Mouse (Mus musculus) embryonic facial prominence, embryonic 15.5 days (tissue): ENCODE data around the gene Negr1. TPM values are rescaled to one million over a fixed set of nuclear protein-coding genes. Genes with fewer than 3 reads are reported as not detected.

Experiments
- ATAC-seq: fragments of 200-750 bp; cut with Nextera tagmentation; 2 replicates; pipeline ENCODE4 v1.8.0; 2017; ENCODE audit warnings: low read depth, moderate TSS enrichment; ENCODE audit not compliant: insufficient number of reproducible peaks, low FRiP score, low TSS enrichment
- H3K27ac ChIP-seq: fragments of 300-500 bp; sonication (generic); replicated peaks from 2 replicates; pipeline ENCODE4 v1.5.1; 2015; ENCODE audit warnings: mild to moderate bottlenecking, inconsistent platforms
- H3K27me3 ChIP-seq: fragments of 300-500 bp; sonication (generic); 2 replicates; pipeline ENCODE4 v1.6.1; 2015; ENCODE audit warnings: inconsistent platforms
- H3K36me3 ChIP-seq: fragments of 300-500 bp; sonication (generic); 2 replicates; pipeline ENCODE4 v1.6.1; 2015; ENCODE audit warnings: mild to moderate bottlenecking, inconsistent platforms
- H3K4me1 ChIP-seq: fragments of 300-500 bp; sonication (generic); 2 replicates; pipeline ENCODE4 v1.6.1; 2015; ENCODE audit warnings: inconsistent platforms
- H3K4me2 ChIP-seq: fragments of 300-500 bp; sonication (generic); replicated peaks from 2 replicates; pipeline ENCODE4 v1.6.1; 2015; ENCODE audit warnings: mild to moderate bottlenecking, inconsistent platforms
- H3K4me3 ChIP-seq: fragments of 300-500 bp; sonication (generic); replicated peaks from 2 replicates; pipeline ENCODE4 v1.5.1; 2015; ENCODE audit warnings: mild to moderate bottlenecking, inconsistent platforms
- H3K9ac ChIP-seq: fragments of 300-500 bp; sonication (generic); 2 replicates; pipeline ENCODE4 v1.6.1; 2015; ENCODE audit warnings: inconsistent platforms
- H3K9me3 ChIP-seq: fragments of 300-500 bp; sonication (generic); replicated peaks from 2 replicates; pipeline ENCODE4 v1.6.1; 2016; ENCODE audit warnings: inconsistent platforms
- WGBS: fragments of 180-500 bp; shearing (Covaris S2); methylation state at CpG from one replicate; pipeline ENCODE4 v1.1.7; 2015; 5-methylcytosine and 5-hydroxymethylcytosine counted together
- polyA plus RNA-seq: library from polyadenylated mRNA; unstranded; fragments of >200 nt; fragmentation: Nextera tagmentation; extraction: Ambion mirVana; gene quantifications from 2 replicates; pipeline ENCODE4 v1.2.1, GENCODE M21; 2015

Gene Negr1
- 6.1 and 7.3 TPM in 2 replicates for polyA plus RNA-seq

GRCm38 (mm10) chr3:156561524-156562423 lies at the start of gene Negr1:
TSS of gene Negr1 (plus strand) at chr3:156561794.
- Histone ChIP-seq H3K4me1 (peaks cover 20% of the 10 kb centered on the region), H3K9ac (peak within 1 kb of the TSS; percentile 50), H3K27ac (peak within 1 kb of the TSS; percentile 87), H3K27me3 (peaks cover 26% of the 10 kb centered on the region), H3K36me3 (no peaks in the 10 kb centered on the region), H3K4me2 (peak within 1 kb of the TSS; percentile 94), H3K9me3 (no peaks in the 10 kb centered on the region), H3K4me3 (peak within 1 kb of the TSS; percentile 62)
- WGBS: under 1% methylated on average over 73 of the region's 79 CpGs
- peak; percentile 76 for ATAC-seq

DNA sequence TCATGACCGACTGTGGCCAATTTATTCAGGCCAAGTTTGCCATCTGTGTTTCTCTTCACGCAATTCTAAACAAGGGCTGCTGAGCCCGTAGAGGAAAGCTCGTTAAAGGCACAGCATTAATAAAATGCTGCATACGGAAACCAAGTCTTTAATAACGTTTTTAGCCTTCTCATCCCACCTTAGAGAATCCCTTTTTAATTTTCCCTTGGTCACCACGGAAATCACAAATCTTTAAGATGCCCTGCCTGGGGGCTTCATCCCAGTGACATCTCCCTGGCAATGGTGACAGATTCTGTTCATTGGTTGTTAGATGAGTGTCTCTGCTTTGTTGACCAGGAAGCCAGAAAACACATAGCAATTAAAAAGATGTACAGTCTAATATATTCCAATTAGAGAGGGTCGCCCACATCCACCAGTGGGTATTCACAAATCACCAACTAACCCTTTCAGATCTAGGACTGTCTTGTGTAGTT lies 35.1 kb upstream of the Negr1 start:
- Histone ChIP-seq H3K27me3 (no peaks in the 10 kb centered on the region), H3K27ac (no peak overlapping the region), H3K4me3 (no peak overlapping the region), H3K4me2 (no peak overlapping the region), H3K9me3 (no peaks in the 10 kb centered on the region), H3K36me3 (no peaks in the 10 kb centered on the region), H3K4me1 (no peaks in the 10 kb centered on the region), H3K9ac (no peak overlapping the region)
- no peak for ATAC-seq
- 68% methylated on average over 8 of the region's 8 CpGs for WGBS

- ATAC-seq: no peak
- H3K4me2 ChIP-seq: no peak overlapping the region
- no peaks in the 10 kb centered on the region for H3K36me3 ChIP-seq
- WGBS: 77% methylated on average over 2 of the region's 2 CpGs
- no peaks in the 10 kb centered on the region for H3K27me3 ChIP-seq
- no peak overlapping the region for H3K4me3 ChIP-seq
- no peaks in the 10 kb centered on the region for H3K9me3 ChIP-seq
- H3K4me1 ChIP-seq: no peaks in the 10 kb centered on the region
- no peak overlapping the region for H3K9ac ChIP-seq
- H3K27ac ChIP-seq: no peak overlapping the region
Measured at GRCm38 (mm10) chr3:156527231-156527995, 34.2 kb upstream of the Negr1 start.

DNA sequence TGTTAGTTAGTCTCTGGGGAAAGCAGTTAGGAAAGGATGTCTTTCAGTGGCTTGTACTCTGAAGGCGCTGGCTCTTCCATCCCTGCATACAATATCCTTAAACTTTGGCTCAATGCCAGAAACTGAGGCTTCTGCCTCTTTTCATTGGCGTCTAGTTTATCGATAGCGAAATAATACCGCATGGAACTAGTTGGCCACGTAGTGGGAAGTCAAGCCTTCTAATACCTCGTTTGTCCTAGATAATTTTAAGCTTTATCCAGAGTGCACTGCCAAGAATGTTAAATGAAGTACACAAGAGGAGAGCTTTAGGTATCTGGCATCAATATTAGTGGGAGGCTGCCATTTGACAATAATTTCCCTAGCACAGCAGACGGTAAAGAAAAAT lies 2.2 kb upstream of the Negr1 start:
- no peak overlapping the region for H3K27ac ChIP-seq
- 13% methylated on average over 8 of the region's 8 CpGs for WGBS
- no peaks in the 10 kb centered on the region for H3K36me3 ChIP-seq
- H3K4me1 ChIP-seq: peaks cover 20% of the 10 kb centered on the region
- H3K4me2 ChIP-seq: peak overlapping the region; percentile 94
- peak overlapping the region; percentile 62; the same call in 1 of the 2 replicates for H3K4me3 ChIP-seq
- H3K27me3 ChIP-seq: peaks cover 26% of the 10 kb centered on the region
- H3K9me3 ChIP-seq: no peaks in the 10 kb centered on the region
- ATAC-seq: no peak
- no peak overlapping the region for H3K9ac ChIP-seq

GRCm38 (mm10) chr3:156559826-156560471 lies 1.6 kb upstream of the Negr1 start:
- Histone ChIP-seq H3K4me2 (peak overlapping the region; percentile 94), H3K36me3 (no peaks in the 10 kb centered on the region), H3K9ac (no peak overlapping the region), H3K9me3 (no peaks in the 10 kb centered on the region), H3K4me3 (peak overlapping the region; percentile 62), H3K4me1 (peaks cover 20% of the 10 kb centered on the region), H3K27me3 (peaks cover 26% of the 10 kb centered on the region), H3K27ac (no peak overlapping the region)
- WGBS: 3% methylated on average over 19 of the region's 19 CpGs
- ATAC-seq: no peak

- peak overlapping the region; percentile 62 for H3K4me3 ChIP-seq
- peak; percentile 86 for ATAC-seq
- H3K27ac ChIP-seq: peak overlapping the region; percentile 86
- H3K4me1 ChIP-seq: peaks cover 20% of the 10 kb centered on the region
- no peaks in the 10 kb centered on the region for H3K9me3 ChIP-seq
- H3K36me3 ChIP-seq: no peaks in the 10 kb centered on the region
- peak overlapping the region; percentile 15; the same call in 1 of the 2 replicates for H3K9ac ChIP-seq
- WGBS: under 1% methylated on average over 27 of the region's 27 CpGs
- H3K27me3 ChIP-seq: peaks cover 26% of the 10 kb centered on the region
- H3K4me2 ChIP-seq: peak overlapping the region; percentile 94
Measured at GRCm38 (mm10) chr3:156560766-156561165, 828 bp upstream of the Negr1 start.

- WGBS: 1% methylated on average over 10 of the region's 10 CpGs
- H3K4me1 ChIP-seq: peaks cover 20% of the 10 kb centered on the region
- H3K4me2 ChIP-seq: peak overlapping the region; percentile 94
- H3K27me3 ChIP-seq: peaks cover 26% of the 10 kb centered on the region
- no peaks in the 10 kb centered on the region for H3K9me3 ChIP-seq
- ATAC-seq: no peak
- no peaks in the 10 kb centered on the region for H3K36me3 ChIP-seq
- H3K4me3 ChIP-seq: peak overlapping the region; percentile 62
- peak overlapping the region; percentile 50; the same call in 1 of the 2 replicates for H3K9ac ChIP-seq
- no peak overlapping the region; the same call in 1 of the 2 replicates for H3K27ac ChIP-seq
Measured at GRCm38 (mm10) chr3:156562424-156562785, 811 bp downstream of the Negr1 start.

DNA sequence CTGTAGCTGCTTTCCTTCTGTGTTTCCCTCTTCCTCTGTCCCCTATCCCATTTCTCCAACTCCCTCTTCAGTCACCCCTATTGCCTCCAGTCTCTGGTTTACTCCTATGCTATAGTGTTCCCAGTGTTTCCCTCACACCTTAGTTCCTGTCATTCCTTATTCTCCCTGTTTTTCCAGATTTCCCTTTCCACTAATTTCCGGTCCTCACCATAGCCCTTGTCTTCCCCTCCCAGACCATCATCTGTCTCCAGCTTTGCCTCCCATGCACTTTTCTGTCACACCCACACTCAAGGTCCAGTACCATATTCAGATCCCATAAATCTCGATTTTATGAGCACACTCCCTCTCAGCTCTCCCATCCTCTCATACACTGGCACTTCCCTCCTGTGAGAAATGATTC lies 1.2 kb downstream of the Negr1 start:
- 21% methylated on average over 2 of the region's 2 CpGs for WGBS
- Histone ChIP-seq H3K4me3 (peak overlapping the region; percentile 62), H3K4me2 (peak overlapping the region; percentile 94), H3K9me3 (no peaks in the 10 kb centered on the region), H3K27me3 (peaks cover 26% of the 10 kb centered on the region), H3K4me1 (peaks cover 20% of the 10 kb centered on the region), H3K27ac (no peak overlapping the region), H3K9ac (no peak overlapping the region), H3K36me3 (no peaks in the 10 kb centered on the region)
- ATAC-seq: no peak

- Histone ChIP-seq H3K27ac (no peak overlapping the region), H3K4me2 (peak overlapping the region; percentile 94), H3K9ac (no peak overlapping the region), H3K9me3 (no peaks in the 10 kb centered on the region), H3K4me1 (peaks cover 20% of the 10 kb centered on the region), H3K4me3 (peak overlapping the region; percentile 62), H3K27me3 (peaks cover 26% of the 10 kb centered on the region), H3K36me3 (no peaks in the 10 kb centered on the region)
- no peak for ATAC-seq
- WGBS: 14% methylated on average over 3 of the region's 3 CpGs
Measured at GRCm38 (mm10) chr3:156563353-156563752, 1.8 kb downstream of the Negr1 start.

- no peaks in the 10 kb centered on the region for H3K27me3 ChIP-seq
- H3K4me3 ChIP-seq: no peak overlapping the region
- ATAC-seq: no peak
- H3K9me3 ChIP-seq: no peaks in the 10 kb centered on the region
- 27% methylated on average over 2 of the region's 2 CpGs for WGBS
- H3K36me3 ChIP-seq: no peaks in the 10 kb centered on the region
- no peaks in the 10 kb centered on the region for H3K4me1 ChIP-seq
- H3K4me2 ChIP-seq: no peak overlapping the region
- no peak overlapping the region for H3K27ac ChIP-seq
- no peak overlapping the region for H3K9ac ChIP-seq
Measured at GRCm38 (mm10) chr3:156573465-156573864, 11.9 kb downstream of the Negr1 start.

GRCm38 (mm10) chr3:156576292-156576691 lies 14.7 kb downstream of the Negr1 start:
- Histone ChIP-seq H3K4me3 (no peak overlapping the region), H3K27me3 (no peaks in the 10 kb centered on the region), H3K4me2 (no peak overlapping the region), H3K9me3 (no peaks in the 10 kb centered on the region), H3K27ac (no peak overlapping the region), H3K9ac (no peak overlapping the region), H3K4me1 (no peaks in the 10 kb centered on the region), H3K36me3 (no peaks in the 10 kb centered on the region)
- no peak for ATAC-seq
- 78% methylated on average over 1 of the region's 1 CpGs for WGBS
